Mouse (Mus musculus): Measurements from ENCODE around the gene Cyp2b9. TPM values are rescaled to one million over a fixed set of nuclear protein-coding genes. Genes with fewer than 3 reads are reported as not detected.
"Not testable (repeated sequence)": the region's sequence is repeated elsewhere in the genome, so short reads cannot be mapped to it uniquely, and the experiment has no call there.

Cyp2b9 gene
- total RNA-seq (2012; rRNA removed) (not detected in 2 replicates), polyA plus RNA-seq (2012; ENCODE audit: insufficient read depth in 1 of 2, insufficient read length in 2 of 2, low read depth in 1 of 2, low replicate concordance in 2 of 2, missing spikeins in 1 of 2) (not detected)

GRCm38 (mm10) chr7:26173111-26173510 lies at the start of gene Cyp2b9:
Gene Cyp2b9 (plus strand): TSS chr7:26173411.
- not testable (repeated sequence) for H3K27ac ChIP-seq (ENCODE audit: control insufficient read depth, low read depth, low read length); DNase-seq (ENCODE audit: low read depth, low spot score); H3K9me3 ChIP-seq (replicated peaks; ENCODE audit: insufficient read depth, low read length); H3K27me3 ChIP-seq (ENCODE audit: control insufficient read depth in 1 of 2, insufficient read depth in 2 of 2, low read length in 2 of 2); H3K4me1 ChIP-seq (ENCODE audit: control insufficient read depth in 1 of 2, insufficient read depth in 2 of 2, low read length in 2 of 2); H3K4me3 ChIP-seq (ENCODE audit: control insufficient read depth in 1 of 2, insufficient read depth in 1 of 2, low read depth in 2 of 2, low read length in 2 of 2); H3K9ac ChIP-seq (ENCODE audit: control insufficient read depth, low read depth, low read length, poor library complexity, severe bottlenecking); H3K36me3 ChIP-seq (ENCODE audit: control insufficient read depth in 1 of 2, insufficient read depth in 2 of 2, low read length in 2 of 2); H3K79me2 ChIP-seq (ENCODE audit: control insufficient read depth, insufficient read depth, low read length, poor library complexity)

- not testable (repeated sequence) for H3K27ac ChIP-seq (ENCODE audit: control insufficient read depth, low read depth, low read length); H3K27me3 ChIP-seq (ENCODE audit: control insufficient read depth in 1 of 2, insufficient read depth in 2 of 2, low read length in 2 of 2); H3K9ac ChIP-seq (ENCODE audit: control insufficient read depth, low read depth, low read length, poor library complexity, severe bottlenecking); H3K4me3 ChIP-seq (ENCODE audit: control insufficient read depth in 1 of 2, insufficient read depth in 1 of 2, low read depth in 2 of 2, low read length in 2 of 2); H3K9me3 ChIP-seq (replicated peaks; ENCODE audit: insufficient read depth, low read length); DNase-seq (ENCODE audit: low read depth, low spot score); H3K79me2 ChIP-seq (ENCODE audit: control insufficient read depth, insufficient read depth, low read length, poor library complexity); H3K36me3 ChIP-seq (ENCODE audit: control insufficient read depth in 1 of 2, insufficient read depth in 2 of 2, low read length in 2 of 2); H3K4me1 ChIP-seq (ENCODE audit: control insufficient read depth in 1 of 2, insufficient read depth in 2 of 2, low read length in 2 of 2)
These were observed 33.6 kb upstream of the Cyp2b9 start for GRCm38 (mm10) chr7:26139623-26140022.

DNA sequence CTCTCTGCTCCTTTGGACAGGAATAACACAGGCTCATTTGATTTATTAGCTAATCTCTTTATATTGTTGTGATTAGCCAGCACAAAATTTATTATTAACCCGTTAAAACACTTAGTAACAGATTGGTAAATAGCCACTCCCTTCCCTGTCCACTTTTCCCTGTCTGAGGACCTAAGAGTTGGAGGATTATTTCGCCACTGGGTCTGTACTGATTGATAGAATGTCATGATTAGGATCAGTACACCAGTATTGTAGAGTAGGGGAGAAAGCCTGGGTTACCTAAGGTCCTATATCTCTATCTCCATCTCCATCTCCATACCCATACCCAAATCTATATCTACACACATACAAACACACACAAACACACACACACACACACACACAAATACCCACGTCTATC lies 29.6 kb upstream of the Cyp2b9 start:
- not testable (repeated sequence) for H3K27me3 ChIP-seq (ENCODE audit: control insufficient read depth in 1 of 2, insufficient read depth in 2 of 2, low read length in 2 of 2); DNase-seq (ENCODE audit: low read depth, low spot score); H3K4me1 ChIP-seq (ENCODE audit: control insufficient read depth in 1 of 2, insufficient read depth in 2 of 2, low read length in 2 of 2); H3K79me2 ChIP-seq (ENCODE audit: control insufficient read depth, insufficient read depth, low read length, poor library complexity); H3K4me3 ChIP-seq (ENCODE audit: control insufficient read depth in 1 of 2, insufficient read depth in 1 of 2, low read depth in 2 of 2, low read length in 2 of 2); H3K27ac ChIP-seq (ENCODE audit: control insufficient read depth, low read depth, low read length); H3K9me3 ChIP-seq (replicated peaks; ENCODE audit: insufficient read depth, low read length); H3K9ac ChIP-seq (ENCODE audit: control insufficient read depth, low read depth, low read length, poor library complexity, severe bottlenecking); H3K36me3 ChIP-seq (ENCODE audit: control insufficient read depth in 1 of 2, insufficient read depth in 2 of 2, low read length in 2 of 2)

DNA sequence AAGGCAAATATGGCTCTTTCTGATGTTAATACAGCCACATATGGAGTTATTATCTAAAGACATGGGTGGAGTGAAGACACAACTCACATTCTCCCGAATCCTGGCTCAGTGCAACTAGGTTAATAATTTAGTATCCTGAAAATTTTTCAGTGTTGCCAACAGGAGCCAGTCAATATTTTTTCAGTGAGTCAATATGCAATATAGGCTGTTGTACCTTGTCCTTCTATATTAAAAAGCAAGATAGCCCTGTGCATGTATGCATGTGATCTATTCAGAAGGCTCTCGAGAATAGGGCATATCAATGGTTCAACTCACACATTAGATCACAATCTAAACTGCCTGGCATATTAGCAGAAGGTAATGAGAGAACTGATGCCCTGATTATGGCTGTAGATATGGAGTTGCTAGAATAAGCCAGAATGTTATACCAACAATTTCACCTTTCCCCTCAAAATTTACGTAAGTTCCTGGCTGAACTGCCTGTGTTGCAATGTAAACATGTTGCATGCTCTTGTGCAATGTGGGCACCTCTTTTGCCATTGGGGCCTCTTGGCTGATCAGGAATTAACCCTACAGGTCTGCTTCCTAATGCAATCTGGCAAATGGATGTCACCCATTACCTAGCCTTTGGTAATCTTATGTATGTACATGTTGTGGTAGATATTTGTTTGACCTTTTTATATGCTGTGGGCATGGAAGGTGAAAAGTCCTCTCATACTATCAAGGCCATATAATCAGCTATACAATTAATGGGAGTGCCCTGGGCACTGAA lies 4.3 kb upstream of the Cyp2b9 start:
- H3K27ac ChIP-seq (ENCODE audit: control insufficient read depth, low read depth, low read length); H3K4me1 ChIP-seq (ENCODE audit: control insufficient read depth in 1 of 2, insufficient read depth in 2 of 2, low read length in 2 of 2); DNase-seq (ENCODE audit: low read depth, low spot score); H3K9me3 ChIP-seq (replicated peaks; ENCODE audit: insufficient read depth, low read length); H3K27me3 ChIP-seq (ENCODE audit: control insufficient read depth in 1 of 2, insufficient read depth in 2 of 2, low read length in 2 of 2); H3K9ac ChIP-seq (ENCODE audit: control insufficient read depth, low read depth, low read length, poor library complexity, severe bottlenecking); H3K36me3 ChIP-seq (ENCODE audit: control insufficient read depth in 1 of 2, insufficient read depth in 2 of 2, low read length in 2 of 2); H3K4me3 ChIP-seq (ENCODE audit: control insufficient read depth in 1 of 2, insufficient read depth in 1 of 2, low read depth in 2 of 2, low read length in 2 of 2); H3K79me2 ChIP-seq (ENCODE audit: control insufficient read depth, insufficient read depth, low read length, poor library complexity): not testable (repeated sequence)

GRCm38 (mm10) chr7:26201083-26201482 lies 27.9 kb downstream of the Cyp2b9 start:
- H3K36me3 ChIP-seq (ENCODE audit: control insufficient read depth in 1 of 2, insufficient read depth in 2 of 2, low read length in 2 of 2): no peaks in the 10 kb centered on the region
- H3K27me3 ChIP-seq (ENCODE audit: control insufficient read depth in 1 of 2, insufficient read depth in 2 of 2, low read length in 2 of 2): no peaks in the 10 kb centered on the region
- no peak overlapping the region for H3K27ac ChIP-seq (ENCODE audit: control insufficient read depth, low read depth, low read length)
- H3K9me3 ChIP-seq (replicated peaks; ENCODE audit: insufficient read depth, low read length): no peaks in the 10 kb centered on the region
- H3K79me2 ChIP-seq (ENCODE audit: control insufficient read depth, insufficient read depth, low read length, poor library complexity): no peaks in the 10 kb centered on the region
- H3K9ac ChIP-seq (ENCODE audit: control insufficient read depth, low read depth, low read length, poor library complexity, severe bottlenecking): no peak overlapping the region
- H3K4me3 ChIP-seq (ENCODE audit: control insufficient read depth in 1 of 2, insufficient read depth in 1 of 2, low read depth in 2 of 2, low read length in 2 of 2): no peak overlapping the region
- no peak for DNase-seq (ENCODE audit: low read depth, low spot score)
- TF ChIP-seq CTCF (IDR thresholded peaks at IDR 0.05 in 2 of 3, conservative IDR thresholded peaks at IDR 0.05 in 1 of 3; ENCODE audit: control insufficient read depth in 1 of 3, insufficient read depth in 1 of 3, low read depth in 2 of 3, low read length in 3 of 3, poor library complexity in 1 of 3, severe bottlenecking in 1 of 3) (peak in 2 of 3 experiments; percentile 7 to 9; a peak in 2 of 6 replicates), POLR2A (IDR thresholded peaks at IDR 0.05; ENCODE audit: control insufficient read depth in 1 of 2, insufficient read depth in 1 of 2, low read depth in 1 of 2, low read length in 2 of 2, poor library complexity in 1 of 2) (no peak), RAD21 (IDR thresholded peaks at IDR 0.05; ENCODE audit: low read depth, low read length) (peak; percentile 7)
- H3K4me1 ChIP-seq (ENCODE audit: control insufficient read depth in 1 of 2, insufficient read depth in 2 of 2, low read length in 2 of 2): no peaks in the 10 kb centered on the region

DNA sequence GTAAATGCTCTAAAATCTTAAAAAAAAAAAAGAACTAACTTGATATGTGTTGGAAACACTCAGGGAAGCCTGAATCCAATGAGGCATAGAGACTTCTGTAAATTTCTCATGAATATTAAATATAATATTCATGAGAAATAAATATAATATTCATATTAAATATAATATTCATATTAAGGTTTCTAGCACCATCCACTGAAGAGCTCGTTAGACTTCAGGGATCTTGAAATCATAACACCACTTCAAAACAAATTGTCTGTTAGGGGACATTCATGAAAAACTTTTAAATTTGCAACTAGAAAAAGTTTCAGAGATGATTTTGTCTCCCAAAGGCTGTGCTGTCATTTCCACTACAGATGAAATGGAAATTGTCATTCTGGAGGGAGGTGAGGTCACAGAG lies 86.8 kb downstream of the Cyp2b9 start, which contains the start of gene Vmn1r184:
Vmn1r184 (plus strand) TSS at position 301 of the 400 bp plus-strand sequence.
- not testable (repeated sequence) for DNase-seq (ENCODE audit: low read depth, low spot score); H3K79me2 ChIP-seq (ENCODE audit: control insufficient read depth, insufficient read depth, low read length, poor library complexity); H3K9me3 ChIP-seq (replicated peaks; ENCODE audit: insufficient read depth, low read length); H3K27ac ChIP-seq (ENCODE audit: control insufficient read depth, low read depth, low read length); H3K27me3 ChIP-seq (ENCODE audit: control insufficient read depth in 1 of 2, insufficient read depth in 2 of 2, low read length in 2 of 2); H3K4me1 ChIP-seq (ENCODE audit: control insufficient read depth in 1 of 2, insufficient read depth in 2 of 2, low read length in 2 of 2); H3K36me3 ChIP-seq (ENCODE audit: control insufficient read depth in 1 of 2, insufficient read depth in 2 of 2, low read length in 2 of 2); H3K9ac ChIP-seq (ENCODE audit: control insufficient read depth, low read depth, low read length, poor library complexity, severe bottlenecking); H3K4me3 ChIP-seq (ENCODE audit: control insufficient read depth in 1 of 2, insufficient read depth in 1 of 2, low read depth in 2 of 2, low read length in 2 of 2)
